Mouse (Mus musculus): ENCODE data around the gene Rpl21. TPM values are rescaled to one million over a fixed set of nuclear protein-coding genes. Genes with fewer than 3 reads are reported as not detected.

Rpl21 gene
- polyA plus RNA-seq, 1 experiment from 2014 or later, result 536 TPM

- H3K36me3 ChIP-seq, result no peaks in the 10 kb centered on the region
- DNase-seq (ENCODE audit: low spot score), result no peak
- H3K27ac ChIP-seq (replicated peaks), result no peak overlapping the region
- no peaks in the 10 kb centered on the region for H3K4me1 ChIP-seq
- no peak overlapping the region for H3K4me3 ChIP-seq
- 92% methylated on average over 15 of the region's 15 CpGs for WGBS
- no peaks in the 10 kb centered on the region for H3K9me3 ChIP-seq (replicated peaks)
- H3K27me3 ChIP-seq (ENCODE audit: low read depth, poor library complexity, severe bottlenecking), result no peaks in the 10 kb centered on the region
Measured at GRCm38 (mm10) chr5:146883486-146884272, 51.0 kb downstream of the Rpl21 start.

Other genes starting within 250 kb of the Rpl21 start
- gene Gpr12, start 247.7 kb upstream of the Rpl21 start, polyA plus RNA-seq (2016; fragmentation: Nextera tagmentation; extraction: Ambion mirVana), result 0.12 and 0.20 TPM in 2 replicates
- gene Usp12, start 37.9 kb upstream of the Rpl21 start, polyA plus RNA-seq (2016; fragmentation: Nextera tagmentation; extraction: Ambion mirVana), result 14.4 and 14.6 TPM in 2 replicates
- gene Rasl11a, start 12.2 kb downstream of the Rpl21 start, polyA plus RNA-seq (2016; fragmentation: Nextera tagmentation; extraction: Ambion mirVana), result 30.1 and 37.2 TPM in 2 replicates
- gene Gtf3a, start 115.8 kb downstream of the Rpl21 start, polyA plus RNA-seq (2016; fragmentation: Nextera tagmentation; extraction: Ambion mirVana), result 113 and 121 TPM in 2 replicates
- 20.8 and 22.6 TPM in 2 replicates for gene Mtif3, start 130.9 kb downstream of the Rpl21 start, polyA plus RNA-seq (2016; fragmentation: Nextera tagmentation; extraction: Ambion mirVana)
- 7.6 and 7.7 TPM in 2 replicates for gene Lnx2, start 243.7 kb downstream of the Rpl21 start, polyA plus RNA-seq (2016; fragmentation: Nextera tagmentation; extraction: Ambion mirVana)
- gene Polr1d, start 244.2 kb downstream of the Rpl21 start, polyA plus RNA-seq (2016; fragmentation: Nextera tagmentation; extraction: Ambion mirVana), result 113 and 130 TPM in 2 replicates